Mouse (Mus musculus) liver, embryonic 14.5 days (tissue): Measurements from ENCODE around the gene Plcd1.

Source experiments
- CTCF ChIP-seq: IDR thresholded peaks from 2 replicates; pipeline ENCODE4 v1.5.1; 2016; ENCODE audit warnings: antibody characterized with exemption, low read depth, control low read depth
- EP300 ChIP-seq: IDR thresholded peaks from 2 replicates; pipeline ENCODE4 v1.6.1; 2016; ENCODE audit warnings: antibody characterized with exemption, low read depth

DNA sequence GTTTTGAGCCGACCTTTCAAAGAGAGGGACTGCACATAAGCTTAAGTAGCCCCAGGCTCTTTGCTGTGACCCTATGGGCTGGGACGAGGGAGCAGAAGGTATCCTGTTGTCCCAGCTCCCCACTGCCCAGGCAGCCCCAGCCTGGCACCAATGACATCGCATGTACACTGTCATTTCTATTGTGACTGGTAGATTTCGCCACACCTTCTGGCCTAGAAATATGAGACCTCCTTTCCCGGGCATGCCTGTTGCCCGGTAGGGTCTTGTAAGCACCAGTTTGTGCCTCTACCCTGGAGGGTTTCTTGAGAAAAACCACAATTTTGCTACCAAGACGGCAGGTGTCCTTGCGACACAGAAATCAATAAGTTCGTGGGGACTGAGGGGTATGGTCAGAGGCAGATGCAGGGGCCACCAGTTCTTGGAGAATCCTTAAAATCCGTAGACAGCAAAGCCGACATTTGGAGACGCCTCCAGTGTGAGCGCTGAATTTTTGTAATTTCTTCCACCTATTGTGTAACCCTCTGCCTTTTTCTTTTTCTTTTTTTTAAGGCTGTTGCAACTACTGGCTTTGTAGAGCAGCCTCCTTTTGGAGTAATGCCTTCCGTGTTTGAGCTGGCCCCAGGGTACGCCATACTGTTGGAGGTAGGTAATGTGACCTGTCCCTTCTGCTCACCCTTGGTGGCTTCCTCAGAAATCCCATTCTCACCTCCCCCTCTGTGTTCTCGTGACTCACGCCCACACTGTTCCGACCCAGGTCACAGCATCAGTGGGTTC, 29.5 kb upstream of the Plcd1 start:
- TF ChIP-seq CTCF (no peak), EP300 (no peak)
